Mouse (Mus musculus) left cerebral cortex, postnatal 4 days (tissue): Measurements from ENCODE around the gene Smarcal1. TPM values are rescaled to one million over a fixed set of nuclear protein-coding genes. Genes with fewer than 3 reads are reported as not detected.

Experiments
- DNase-seq: peaks from one replicate; pipeline ENCODE4 v3.0.0-alpha.2; 2022
- intact Hi-C: fragments of 180-260 bp; cut with DNase I; formaldehyde crosslinking; loops from one replicate; pipeline ENCODE4 v1.15.1; 2025
- total RNA-seq, 2 experiments: library from RNA; stranded (reverse); gene quantifications; 2 replicates each; pipeline ENCODE4 v1.2.3; 2021

Smarcal1 gene
- total RNA-seq, 2 experiments from 2014 or later = 46.8 to 50.9 TPM

- DNase-seq = peak; percentile 68
- intact Hi-C loops = no loop called here
These were observed 57.8 kb downstream of the Smarcal1 start for GRCm38 (mm10) chr1:72640658-72641410.

GRCm38 (mm10) chr1:72673070-72673469 lies 90.0 kb downstream of the Smarcal1 start:
- intact Hi-C loops = no loop called here
- DNase-seq = peak; percentile 3

Other genes starting within 250 kb of the Smarcal1 start
- 10 to 100 TPM; 64.8 to 68.3 TPM for gene March4, start 46.3 kb upstream of the Smarcal1 start, total RNA-seq
- gene Ankar, start 117.3 kb downstream of the Smarcal1 start, total RNA-seq = not detected
- gene Rpl37a, start 128.0 kb downstream of the Smarcal1 start, total RNA-seq = 100 to 1,000 TPM; 775 to 782 TPM
- 100 to 1,000 TPM; 157 to 158 TPM for gene Igfbp2, start 241.3 kb downstream of the Smarcal1 start, total RNA-seq